Mouse (Mus musculus) left cerebral cortex, postnatal 4 days (tissue): ENCODE results near the gene Gm45799. TPM values are rescaled to one million over a fixed set of nuclear protein-coding genes. Genes with fewer than 3 reads are reported as not detected.

Experiments
- DNase-seq: peaks from one replicate; pipeline ENCODE4 v3.0.0-alpha.2; 2022
- intact Hi-C: fragments of 180-260 bp; cut with DNase I; formaldehyde crosslinking; loops from one replicate; pipeline ENCODE4 v1.15.1; 2025
- total RNA-seq, 2 experiments: library from RNA; stranded (reverse); gene quantifications; 2 replicates each; pipeline ENCODE4 v1.2.3; 2021

Gm45799 gene
- total RNA-seq: 1 to 10 TPM; 8.9 to 9.1 TPM

GRCm38 (mm10) chr7:105640233-105640893 lies at the start of gene Gm45799, which contains the start of gene Arfip2:
TSS of gene Gm45799 (plus strand) at chr7:105640552.
TSS of gene Arfip2 (minus strand) at chr7:105640416.
- intact Hi-C loops: no loop called here

GRCm38 (mm10) chr7:105602860-105603623 lies 37.3 kb upstream of the Gm45799 start:
- intact Hi-C loops: no loop called here
- DNase-seq: peak; percentile 80

More at GRCm38 (mm10) chr7:105640233-105640893, at the start of gene Gm45799, which contains the start of gene Arfip2:
- peak; percentile 95 for DNase-seq

- DNase-seq: no peak
- intact Hi-C loops: no loop called here
Measured at GRCm38 (mm10) chr7:105608467-105608866, 31.9 kb upstream of the Gm45799 start.

- DNase-seq: no peak
Measured at GRCm38 (mm10) chr7:105611767-105612166, 28.6 kb upstream of the Gm45799 start.

GRCm38 (mm10) chr7:105614400-105614799 lies 26.0 kb upstream of the Gm45799 start:
- intact Hi-C loops: no loop called here
- no peak for DNase-seq

More at GRCm38 (mm10) chr7:105611767-105612166, 28.6 kb upstream of the Gm45799 start:
- intact Hi-C loops: no loop called here

GRCm38 (mm10) chr7:105615720-105616119 lies 24.6 kb upstream of the Gm45799 start:
- intact Hi-C loops: no loop called here
- no peak for DNase-seq

GRCm38 (mm10) chr7:105616561-105616960 lies 23.8 kb upstream of the Gm45799 start:
- no peak for DNase-seq
- intact Hi-C loops: no loop called here

GRCm38 (mm10) chr7:105617810-105618209 lies 22.5 kb upstream of the Gm45799 start:
- no peak for DNase-seq
- intact Hi-C loops: no loop called here

GRCm38 (mm10) chr7:105619701-105620100 lies 20.7 kb upstream of the Gm45799 start:
- intact Hi-C loops: no loop called here
- no peak for DNase-seq

- DNase-seq: no peak
- intact Hi-C loops: no loop called here
Measured at GRCm38 (mm10) chr7:105621053-105621452, 19.3 kb upstream of the Gm45799 start.

- intact Hi-C loops: no loop called here
- no peak for DNase-seq
Measured at GRCm38 (mm10) chr7:105621646-105622292, 18.6 kb upstream of the Gm45799 start.

GRCm38 (mm10) chr7:105625397-105625796 lies 15.0 kb upstream of the Gm45799 start:
- intact Hi-C loops: no loop called here
- DNase-seq: no peak

GRCm38 (mm10) chr7:105628633-105629032 lies 11.7 kb upstream of the Gm45799 start:
- intact Hi-C loops: no loop called here
- peak; percentile 82 for DNase-seq

GRCm38 (mm10) chr7:105632551-105632972 lies 7.8 kb upstream of the Gm45799 start:
- no peak for DNase-seq
- intact Hi-C loops: loop anchor here (5.0 to 10.0 kb wide), 2 partner anchors 80 to 172 kb away; partner anchors contain the start of gene Smpd1

- intact Hi-C loops: loop anchor here (5.0 to 10.0 kb wide), 2 partner anchors 81 to 172 kb away; partner anchors contain the start of gene Smpd1
- peak; percentile 95 for DNase-seq
Measured at GRCm38 (mm10) chr7:105633127-105633800, 7.1 kb upstream of the Gm45799 start, which contains the start of gene Trim3. TSS of gene Trim3 (minus strand) at chr7:105633571.

GRCm38 (mm10) chr7:105633801-105634135 lies 6.6 kb upstream of the Gm45799 start:
- intact Hi-C loops: loop anchor here (5.0 to 10.0 kb wide), 2 partner anchors 81 to 171 kb away; partner anchors contain the start of gene Smpd1
- DNase-seq: no peak

GRCm38 (mm10) chr7:105634272-105634920 lies 6.0 kb upstream of the Gm45799 start:
- intact Hi-C loops: loop anchor here (5.0 to 10.0 kb wide), 2 partner anchors 82 to 170 kb away; partner anchors contain the start of gene Smpd1
- no peak for DNase-seq

GRCm38 (mm10) chr7:105635726-105636125 lies 4.6 kb upstream of the Gm45799 start:
- intact Hi-C loops: loop anchor here (10.0 kb wide), 1 partner anchor 169 kb away; no protein-coding TSS in a partner anchor
- no peak for DNase-seq

GRCm38 (mm10) chr7:105638776-105639175 lies 1.6 kb upstream of the Gm45799 start:
- intact Hi-C loops: loop anchor here (10.0 kb wide), 1 partner anchor 166 kb away; no protein-coding TSS in a partner anchor
- no peak for DNase-seq

GRCm38 (mm10) chr7:105639304-105639703 lies 1.0 kb upstream of the Gm45799 start:
- DNase-seq: no peak
- intact Hi-C loops: loop anchor here (10.0 kb wide), 1 partner anchor 165 kb away; no protein-coding TSS in a partner anchor
